ENCODE assay signal across 19 mouse cellular contexts in the genomic region with DNA sequence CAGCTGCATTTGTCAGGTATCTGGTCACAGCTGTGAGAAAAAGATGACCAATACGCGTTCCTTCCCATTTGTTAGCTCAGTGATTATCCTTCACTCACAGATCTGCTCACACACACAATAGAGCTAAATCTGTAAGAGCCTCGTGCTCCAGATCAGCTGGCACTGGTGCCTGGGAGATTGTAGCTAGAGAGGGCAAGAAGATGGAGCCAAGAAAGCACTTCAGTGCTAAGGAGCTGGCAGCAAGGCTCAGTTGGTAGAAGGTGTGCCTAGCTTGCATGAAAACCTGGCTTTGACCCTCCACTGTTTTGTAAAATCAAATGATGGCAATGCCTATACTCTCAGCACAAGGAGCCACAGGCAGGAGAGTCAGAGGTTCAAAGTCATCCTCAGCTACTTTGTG. TPM values are rescaled to one million over a fixed set of nuclear protein-coding genes. Genes with fewer than 3 reads are reported as not detected.
DNase-seq lines count a peak whose midpoint lies in the region; ATAC-seq and TF ChIP-seq lines count a peak whose summit lies in the region.
"Had no signal": no experiment of that assay in that cellular context is flagged by ENCODE, and none has a peak within 500 bp of the region (broad histone marks: within the 10 kb centered on the region; RNA-seq: fewer than 3 reads in every experiment).

No protein-coding gene starts in this region.

- TF ChIP-seq POLR2A in brain, embryonic 14.5 days (IDR thresholded peaks at IDR 0.05; ENCODE audit: borderline replicate concordance, extremely low read depth, insufficient read depth, insufficient read length, poor library complexity, severe bottlenecking) = no peak

- no peak for TF ChIP-seq CTCF in brain, embryonic 14.5 days (IDR thresholded peaks at IDR 0.05; ENCODE audit: borderline replicate concordance, extremely low read depth, insufficient read depth, insufficient read length)

- WGBS in hindbrain, embryonic 11.5 days = 74% methylated on average over 3 of the region's 3 CpGs
- 74% methylated on average over 3 of the region's 3 CpGs for WGBS in hindbrain, embryonic 14.5 days

- H3K4me3 ChIP-seq in hindbrain, embryonic 11.5 days (ENCODE audit: low read depth, low read length) = no peak overlapping the region
- no peak overlapping the region for H3K4me3 ChIP-seq in hindbrain, embryonic 14.5 days (replicated peaks; ENCODE audit: low read length)
- H3K4me3 ChIP-seq: embryonic facial prominence, embryonic 15.5 days; erythroblast, embryonic 14.5 days; forebrain, embryonic 10.5 days; forebrain, embryonic 15.5 days; heart, embryonic 15.5 days had no signal

- H3K27me3 ChIP-seq in hindbrain, embryonic 11.5 days (ENCODE audit: control insufficient read depth, insufficient read depth, low read length) = no peaks in the 10 kb centered on the region
- no peaks in the 10 kb centered on the region for H3K27me3 ChIP-seq in hindbrain, embryonic 14.5 days (ENCODE audit: control insufficient read depth, insufficient read depth, low read length)
- H3K27me3 ChIP-seq: embryonic facial prominence, embryonic 15.5 days; forebrain, embryonic 15.5 days; heart, embryonic 15.5 days; Patski had no signal

- 0 out of 2 replicates have a peak, but pooled peaks have one; percentile 3 for ATAC-seq in hindbrain, embryonic 11.5 days (ENCODE audit: low FRiP score)
- ATAC-seq in hindbrain, embryonic 14.5 days (ENCODE audit: low FRiP score) = no peak

- H3K36me3 ChIP-seq in hindbrain, embryonic 11.5 days (ENCODE audit: control insufficient read depth, insufficient read depth, low read length) = no peaks in the 10 kb centered on the region
- H3K36me3 ChIP-seq in hindbrain, embryonic 14.5 days (replicated peaks; ENCODE audit: control insufficient read depth, insufficient read depth) = no peaks in the 10 kb centered on the region
- H3K36me3 ChIP-seq: embryonic facial prominence, embryonic 15.5 days; forebrain, embryonic 10.5 days; forebrain, embryonic 15.5 days; heart, embryonic 15.5 days had no signal

- H3K9ac ChIP-seq in hindbrain, embryonic 11.5 days (ENCODE audit: low read depth, low read length) = no peak overlapping the region
- H3K9ac ChIP-seq in hindbrain, embryonic 14.5 days = no peak overlapping the region
- H3K9ac ChIP-seq: embryonic facial prominence, embryonic 15.5 days; forebrain, embryonic 15.5 days; heart, embryonic 15.5 days had no signal

- DNase-seq in hindbrain, embryonic 11.5 days (ENCODE audit: low spot score) = no peak
- no peak for DNase-seq in hindbrain, embryonic 14.5 days (ENCODE audit: low spot score)
- peak; percentile 22 for DNase-seq in brain, embryonic 14.5 days (ENCODE audit: low read depth)
- peak; percentile 50 for DNase-seq in lung, postnatal 10 days
- peak; percentile 22 to 64 for DNase-seq in lung, postnatal 4 days
- DNase-seq in thymus, postnatal 4 days = no peak
- DNase-seq in layer of hippocampus, adult 9-11 months = no peak
- DNase-seq in right cerebral cortex, postnatal 25 days = no peak

- H3K27ac ChIP-seq in hindbrain, embryonic 11.5 days (ENCODE audit: low read depth, low read length) = no peak overlapping the region
- no peak overlapping the region for H3K27ac ChIP-seq in hindbrain, embryonic 14.5 days
- H3K27ac ChIP-seq: embryonic facial prominence, embryonic 15.5 days; forebrain, embryonic 10.5 days; forebrain, embryonic 15.5 days; heart, embryonic 15.5 days had no signal

- H3K4me1 ChIP-seq in hindbrain, embryonic 11.5 days (replicated peaks; ENCODE audit: control insufficient read depth, insufficient read depth, low read length) = no peaks in the 10 kb centered on the region
- no peaks in the 10 kb centered on the region for H3K4me1 ChIP-seq in hindbrain, embryonic 14.5 days (replicated peaks; ENCODE audit: control insufficient read depth, insufficient read depth, low read length)
- H3K4me1 ChIP-seq: embryonic facial prominence, embryonic 15.5 days had no signal

- no peak overlapping the region for H3K4me2 ChIP-seq in hindbrain, embryonic 11.5 days (replicated peaks; ENCODE audit: low read depth, low read length)
- no peak overlapping the region for H3K4me2 ChIP-seq in hindbrain, embryonic 14.5 days (replicated peaks)
- H3K4me2 ChIP-seq: embryonic facial prominence, embryonic 15.5 days; forebrain, embryonic 15.5 days; heart, embryonic 15.5 days had no signal

- no peaks in the 10 kb centered on the region for H3K9me3 ChIP-seq in hindbrain, embryonic 11.5 days (ENCODE audit: control insufficient read depth, low read length)
- H3K9me3 ChIP-seq in hindbrain, embryonic 14.5 days (ENCODE audit: control insufficient read depth, low read length) = no peaks in the 10 kb centered on the region
- H3K9me3 ChIP-seq: embryonic facial prominence, embryonic 15.5 days; forebrain, embryonic 10.5 days; forebrain, embryonic 15.5 days; heart, embryonic 15.5 days had no signal

RNA-seq across cellular contexts. Expression of a gene that starts 5.8 kb away (rescaled TPM):
- polyA plus RNA-seq in hindbrain, embryonic 11.5 days (2014; fragmentation: Nextera tagmentation; extraction: Ambion mirVana) = not detected in 2 replicates
- not detected in 2 replicates for polyA plus RNA-seq in hindbrain, embryonic 14.5 days (2014; fragmentation: Nextera tagmentation; extraction: Ambion mirVana)
- polyA plus RNA-seq in brain, embryonic 14.5 days (2012; rRNA removed) = not detected in 2 replicates
- polyA plus RNA-seq: activated CD4-positive, CD25-positive, alpha-beta regulatory T cell, adult 4 months; C2C12; cerebellum, adult 2 months; embryonic facial prominence, embryonic 11.5 days; embryonic facial prominence, embryonic 15.5 days; erythroblast, embryonic 14.5 days; forebrain, embryonic 15.5 days; heart, embryonic 15.5 days; hindbrain, embryonic 16.5 days; Patski had no signal

RNA-seq across cellular contexts. Expression of a gene that starts 52.5 kb away (rescaled TPM):
- 2.9 and 5.2 TPM in 2 replicates for polyA plus RNA-seq in hindbrain, embryonic 11.5 days (2014; fragmentation: Nextera tagmentation; extraction: Ambion mirVana)
- polyA plus RNA-seq in hindbrain, embryonic 14.5 days (2014; fragmentation: Nextera tagmentation; extraction: Ambion mirVana) = 24.6 and 26.8 TPM in 2 replicates
- polyA plus RNA-seq in brain, embryonic 14.5 days (2012; rRNA removed) = 5.3 and 9.4 TPM in 2 replicates
- polyA plus RNA-seq: activated CD4-positive, CD25-positive, alpha-beta regulatory T cell, adult 4 months had no signal

Comparison
In these comparisons a context has a peak if more than half of its experiments do, and no peak if none do; other contexts are left out.
1. DNase-seq: peak in brain, embryonic 14.5 days (single experiment), lung, postnatal 10 days (single experiment) and lung, postnatal 4 days (2 of 2); none in hindbrain, embryonic 11.5 days (single experiment), hindbrain, embryonic 14.5 days (single experiment), thymus, postnatal 4 days (single experiment), layer of hippocampus, adult 9-11 months (single experiment) and right cerebral cortex, postnatal 25 days (single experiment).